Mouse (Mus musculus): ENCODE data around the gene Ndufs7. TPM values are rescaled to one million over a fixed set of nuclear protein-coding genes. Genes with fewer than 3 reads are reported as not detected.

Gene Ndufs7
- total RNA-seq, 2 experiments from 2014 or later = 109 to 124 TPM

DNA sequence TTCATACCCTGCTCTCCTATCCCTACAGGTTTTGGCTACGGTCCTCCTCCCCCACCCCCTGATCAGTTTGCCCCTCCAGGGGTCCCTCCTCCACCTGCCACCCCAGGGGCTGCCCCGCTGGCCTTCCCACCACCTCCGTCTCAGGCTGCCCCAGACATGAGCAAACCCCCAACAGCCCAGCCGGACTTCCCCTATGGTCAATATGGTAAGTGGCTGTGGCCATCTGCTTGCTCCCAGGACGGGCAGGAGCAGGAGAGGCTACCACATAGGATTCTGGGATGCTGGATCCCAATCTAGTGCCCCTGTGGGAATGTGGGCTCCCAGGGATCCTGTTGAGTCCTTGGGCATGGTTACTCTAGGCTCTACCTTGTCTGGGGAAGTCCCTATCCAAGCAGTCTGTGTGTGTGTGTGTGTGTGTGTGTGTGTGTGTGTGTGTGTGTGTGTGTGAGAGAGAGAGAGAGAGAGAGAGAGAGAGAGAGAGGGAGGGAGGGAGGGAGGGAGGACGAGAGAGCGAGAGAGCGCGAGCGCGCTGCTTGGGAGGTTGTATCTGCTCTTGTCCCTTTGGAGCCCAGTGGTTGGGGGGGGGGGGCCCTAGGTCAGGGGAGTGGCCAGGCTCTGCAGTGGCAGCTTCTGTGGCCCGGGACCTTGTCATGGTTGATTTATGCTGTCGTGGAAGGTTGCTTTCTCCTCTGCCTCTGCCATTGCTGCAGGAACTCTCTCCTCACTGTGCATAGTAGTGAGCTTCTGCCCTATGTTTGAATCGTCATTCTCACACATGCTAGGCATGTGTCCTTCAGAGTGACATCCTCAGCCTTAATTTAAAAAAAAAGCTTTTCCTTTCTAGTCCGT lies 36.5 kb downstream of the Ndufs7 start:
- ATAC-seq (replicated peaks; ENCODE audit: poor library complexity, severe bottlenecking) = no peak

DNA sequence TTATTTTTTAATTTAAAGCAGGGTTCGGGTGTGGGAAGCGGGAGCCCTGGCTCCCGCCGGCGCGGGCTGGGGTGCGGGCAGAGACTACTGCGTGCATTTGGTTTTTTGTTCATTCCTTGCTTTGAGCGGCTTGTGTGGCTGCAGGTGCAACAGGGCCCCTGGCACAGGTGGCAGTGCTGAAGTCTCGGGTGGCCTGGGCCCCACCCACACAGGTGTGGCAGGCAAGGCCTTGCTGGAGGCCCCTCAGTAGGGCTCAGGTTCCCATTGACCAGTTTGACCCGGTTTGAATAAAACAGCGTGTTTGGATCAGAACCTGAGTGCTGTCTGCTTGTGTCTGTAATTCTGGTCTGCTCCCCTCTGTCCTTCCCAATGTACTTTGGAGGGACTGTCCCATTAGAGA lies 39.2 kb downstream of the Ndufs7 start:
- no peak for ATAC-seq (replicated peaks; ENCODE audit: poor library complexity, severe bottlenecking)

- no peak for ATAC-seq (replicated peaks; ENCODE audit: poor library complexity, severe bottlenecking)
Measured at GRCm38 (mm10) chr10:80288657-80289056, 39.7 kb downstream of the Ndufs7 start.

DNA sequence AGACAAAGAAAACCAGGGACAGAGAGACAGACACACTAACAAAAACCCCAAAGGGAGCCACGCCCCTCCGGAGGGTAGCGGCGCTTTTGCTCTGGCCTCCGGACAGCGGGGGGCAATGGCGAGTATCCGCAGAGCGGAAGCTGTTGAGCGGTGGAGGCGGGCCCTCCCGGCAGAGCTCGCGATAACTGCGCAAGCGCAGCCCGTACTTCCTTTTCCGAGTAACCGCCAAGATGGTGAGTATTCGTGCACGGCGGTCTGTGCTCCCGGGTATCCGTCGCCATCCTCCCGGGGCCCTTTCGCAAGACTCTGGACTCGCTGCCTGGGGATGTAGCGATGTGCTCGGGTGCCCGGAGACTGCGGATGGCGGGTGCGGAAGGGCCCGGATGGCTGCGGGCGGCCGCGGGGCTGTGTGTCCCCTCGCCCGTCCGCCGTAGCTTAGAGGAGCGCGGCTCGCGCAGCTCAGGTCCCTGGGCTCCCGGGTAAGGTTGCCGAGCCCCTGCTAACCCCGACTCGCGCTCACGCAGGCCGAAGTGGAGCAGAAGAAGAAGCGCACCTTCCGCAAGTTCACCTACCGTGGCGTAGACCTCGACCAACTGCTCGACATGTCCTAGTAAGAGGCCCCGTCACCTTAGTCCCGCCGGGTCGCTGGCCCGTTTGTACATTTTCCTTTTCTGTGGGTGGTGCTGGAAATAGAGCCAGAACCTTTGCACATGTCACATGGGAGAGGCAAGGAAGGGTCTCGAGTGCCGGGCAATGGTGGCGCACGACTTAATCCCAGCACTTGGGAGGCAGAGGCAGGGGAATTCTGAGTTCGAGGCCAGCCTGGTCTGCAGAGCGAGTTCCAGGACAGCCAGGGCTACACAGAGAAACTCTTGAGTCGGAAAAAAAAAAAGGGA lies 43.6 kb downstream of the Ndufs7 start, which contains the start of gene Rps15:
TSS of gene Rps15 (plus strand) at position 203 of the 896 bp plus-strand sequence.
- peak; percentile 90 for ATAC-seq (replicated peaks; ENCODE audit: poor library complexity, severe bottlenecking)

DNA sequence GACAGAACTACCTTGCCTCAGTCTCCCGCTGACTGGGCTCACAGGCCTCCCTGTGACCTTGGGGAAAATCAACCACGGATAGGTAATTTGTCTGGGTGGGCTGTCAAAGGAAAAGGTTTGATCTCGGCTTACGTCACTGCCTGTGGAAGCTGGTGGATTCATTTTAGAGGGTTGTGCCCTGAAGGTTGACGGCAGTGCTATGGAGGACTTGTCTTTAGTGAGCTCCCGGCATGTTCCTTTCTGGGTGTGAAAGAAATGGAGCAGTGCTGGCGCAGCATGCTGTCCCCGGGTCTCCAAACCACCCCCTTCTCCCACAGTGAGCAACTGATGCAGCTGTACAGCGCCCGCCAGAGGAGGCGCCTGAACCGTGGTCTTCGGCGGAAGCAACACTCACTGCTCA lies 44.4 kb downstream of the Ndufs7 start:
- ATAC-seq (replicated peaks; ENCODE audit: poor library complexity, severe bottlenecking) = no peak

- no peak for ATAC-seq (replicated peaks; ENCODE audit: poor library complexity, severe bottlenecking)
Measured at GRCm38 (mm10) chr10:80294311-80294710, 45.4 kb downstream of the Ndufs7 start.

DNA sequence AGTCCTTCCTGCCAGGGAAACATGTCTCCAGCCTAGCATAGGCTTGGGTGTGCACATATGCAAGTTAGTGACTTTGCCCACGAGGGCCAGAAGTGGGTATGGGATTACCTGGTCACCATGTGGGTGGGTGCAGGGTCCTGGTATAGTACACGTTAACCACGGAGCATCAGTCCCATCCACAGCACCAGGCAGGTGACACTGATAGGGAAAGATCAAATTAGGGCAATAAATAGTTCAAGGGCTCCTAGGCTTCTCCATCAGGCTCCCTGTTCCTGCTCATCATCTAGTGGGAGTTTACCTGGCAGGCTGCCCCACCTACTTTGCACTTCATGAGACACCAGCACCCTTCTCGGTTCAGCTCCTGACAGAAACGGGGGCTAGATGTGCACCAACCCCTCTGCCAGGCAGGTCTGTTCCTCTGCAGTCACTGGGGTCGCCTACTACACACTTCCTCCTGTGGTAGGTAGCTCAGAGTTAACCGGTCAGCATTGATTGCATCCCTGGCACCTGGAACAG lies 45.9 kb downstream of the Ndufs7 start:
- ATAC-seq (replicated peaks; ENCODE audit: poor library complexity, severe bottlenecking) = no peak

GRCm38 (mm10) chr10:80295618-80296425 lies 46.9 kb downstream of the Ndufs7 start, which contains the start of gene Apc2:
Gene Apc2, plus strand, starts transcription at chr10:80295977.
- ATAC-seq (replicated peaks; ENCODE audit: poor library complexity, severe bottlenecking) = peak; percentile 40

DNA sequence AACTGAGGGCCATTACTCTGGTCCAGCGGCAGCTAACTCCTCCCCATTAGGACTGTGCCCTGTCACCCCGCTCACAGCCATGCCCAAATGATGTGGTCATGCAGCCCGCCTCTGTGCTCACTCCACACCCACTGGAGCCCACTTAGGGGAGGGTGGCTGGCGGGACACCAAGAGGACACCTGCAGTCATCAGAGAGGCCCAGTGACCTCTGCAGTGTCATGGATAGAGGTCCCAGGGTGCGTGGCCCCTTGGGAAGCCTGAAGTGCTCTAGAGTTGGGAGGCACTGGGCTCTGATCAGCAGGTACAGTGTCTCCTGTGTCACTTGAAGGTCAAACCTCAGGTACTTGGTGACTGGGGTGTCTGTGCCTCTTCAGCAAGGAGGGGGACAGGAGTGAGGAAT lies 47.9 kb downstream of the Ndufs7 start:
- no peak for ATAC-seq (replicated peaks; ENCODE audit: poor library complexity, severe bottlenecking)

- no peak for ATAC-seq (replicated peaks; ENCODE audit: poor library complexity, severe bottlenecking)
Measured at GRCm38 (mm10) chr10:80297526-80298133, 48.7 kb downstream of the Ndufs7 start.

DNA sequence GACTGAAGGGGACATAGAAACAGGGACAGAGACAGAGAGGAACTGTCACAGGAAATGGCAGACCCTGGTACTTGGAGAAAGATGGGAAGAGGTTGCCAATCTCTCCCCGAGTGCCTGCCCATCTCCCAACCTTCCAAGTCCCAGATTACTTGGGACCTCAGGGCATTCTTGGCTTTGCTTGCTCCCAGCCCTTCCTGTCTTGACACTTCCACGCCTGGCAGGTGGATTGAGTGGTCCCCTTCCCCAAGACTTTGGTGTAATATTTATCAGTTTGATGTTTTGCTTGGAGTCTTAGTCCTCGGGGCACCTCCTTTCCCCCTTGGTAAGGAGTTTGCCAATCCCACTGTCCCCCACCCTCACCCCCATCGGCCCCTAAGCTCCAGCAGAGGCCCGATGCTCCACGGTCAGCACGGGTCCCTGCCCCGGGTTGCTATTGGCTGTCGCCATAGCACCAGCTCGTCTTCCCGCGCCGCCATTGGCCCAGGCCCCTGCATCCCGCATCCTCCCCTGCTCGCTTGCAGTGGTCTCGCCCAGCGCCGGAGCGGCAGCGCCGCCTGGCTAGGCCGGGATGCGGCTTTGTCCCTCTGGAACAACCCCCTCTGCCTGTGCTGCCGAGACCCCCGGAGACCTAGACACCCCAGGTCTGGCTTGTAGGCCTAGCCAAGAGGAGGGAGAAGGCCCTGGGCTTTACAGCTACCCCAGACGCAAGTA lies 49.8 kb downstream of the Ndufs7 start:
- peak; percentile 33; the same call in 1 of the 2 replicates for ATAC-seq (replicated peaks; ENCODE audit: poor library complexity, severe bottlenecking)

DNA sequence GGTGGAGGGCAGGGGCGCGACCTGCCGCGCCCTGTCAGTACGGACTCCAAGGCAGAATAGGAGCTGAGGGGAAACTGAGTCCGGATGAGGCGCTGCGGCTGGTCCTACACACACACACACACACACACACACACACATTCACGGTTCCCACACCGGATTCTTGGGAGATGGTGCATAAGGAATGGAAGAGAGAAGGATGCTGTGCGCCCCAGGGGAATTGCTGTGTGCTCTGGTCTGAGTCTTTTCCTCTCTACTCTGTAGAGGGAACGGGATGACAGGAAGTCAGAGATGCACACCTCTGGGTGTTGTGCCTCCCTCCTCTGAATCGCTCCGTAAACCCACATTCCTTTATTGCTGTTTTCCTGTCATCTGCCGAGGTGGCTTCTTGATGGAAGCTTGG lies 50.4 kb downstream of the Ndufs7 start:
- ATAC-seq (replicated peaks; ENCODE audit: poor library complexity, severe bottlenecking) = no peak

DNA sequence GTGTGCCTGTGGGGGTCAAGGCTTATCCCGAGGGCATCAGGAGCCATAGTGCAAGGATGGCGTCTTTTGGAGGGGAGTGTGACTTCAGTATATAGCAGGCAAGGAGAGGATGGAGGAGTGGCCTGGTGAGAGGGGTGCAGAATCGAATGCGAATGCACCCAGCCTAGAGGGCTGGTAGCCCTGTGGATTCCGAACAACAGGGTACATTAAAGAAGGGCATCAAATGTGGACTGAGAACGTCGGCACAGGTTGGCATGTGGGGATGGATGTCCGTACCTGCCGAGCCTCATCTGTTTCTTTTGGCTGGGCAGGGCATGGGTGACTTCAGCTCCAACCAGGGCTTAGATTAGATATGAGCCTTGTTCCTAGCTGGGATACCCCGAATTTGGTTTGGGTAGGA lies 50.9 kb downstream of the Ndufs7 start:
- no peak for ATAC-seq (replicated peaks; ENCODE audit: poor library complexity, severe bottlenecking)

DNA sequence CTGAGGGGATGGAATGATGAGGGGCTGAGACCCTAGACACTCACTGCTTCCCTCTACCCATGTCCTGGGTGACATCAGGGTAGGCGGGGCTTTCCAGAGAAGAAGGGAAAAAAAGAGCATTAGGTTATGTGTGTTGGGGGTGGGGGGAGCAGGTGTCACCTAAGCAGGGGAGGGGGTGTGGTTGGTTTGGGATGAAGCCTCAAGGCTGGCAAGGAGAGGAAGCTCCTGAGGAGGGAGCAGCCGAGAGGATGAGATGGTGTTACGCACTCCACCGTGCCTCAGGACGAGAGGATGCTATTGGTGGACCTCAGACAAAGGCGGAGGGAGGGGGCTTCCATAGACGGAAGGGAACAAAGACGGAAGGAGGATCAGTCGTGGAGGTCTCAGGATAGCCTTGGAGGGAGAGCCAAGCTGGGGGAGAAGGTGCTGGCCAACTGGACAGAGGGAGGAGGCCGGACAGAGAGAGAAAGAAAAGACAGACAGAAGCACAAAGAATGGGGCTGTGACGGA lies 51.8 kb downstream of the Ndufs7 start:
- ATAC-seq (replicated peaks; ENCODE audit: poor library complexity, severe bottlenecking) = no peak

DNA sequence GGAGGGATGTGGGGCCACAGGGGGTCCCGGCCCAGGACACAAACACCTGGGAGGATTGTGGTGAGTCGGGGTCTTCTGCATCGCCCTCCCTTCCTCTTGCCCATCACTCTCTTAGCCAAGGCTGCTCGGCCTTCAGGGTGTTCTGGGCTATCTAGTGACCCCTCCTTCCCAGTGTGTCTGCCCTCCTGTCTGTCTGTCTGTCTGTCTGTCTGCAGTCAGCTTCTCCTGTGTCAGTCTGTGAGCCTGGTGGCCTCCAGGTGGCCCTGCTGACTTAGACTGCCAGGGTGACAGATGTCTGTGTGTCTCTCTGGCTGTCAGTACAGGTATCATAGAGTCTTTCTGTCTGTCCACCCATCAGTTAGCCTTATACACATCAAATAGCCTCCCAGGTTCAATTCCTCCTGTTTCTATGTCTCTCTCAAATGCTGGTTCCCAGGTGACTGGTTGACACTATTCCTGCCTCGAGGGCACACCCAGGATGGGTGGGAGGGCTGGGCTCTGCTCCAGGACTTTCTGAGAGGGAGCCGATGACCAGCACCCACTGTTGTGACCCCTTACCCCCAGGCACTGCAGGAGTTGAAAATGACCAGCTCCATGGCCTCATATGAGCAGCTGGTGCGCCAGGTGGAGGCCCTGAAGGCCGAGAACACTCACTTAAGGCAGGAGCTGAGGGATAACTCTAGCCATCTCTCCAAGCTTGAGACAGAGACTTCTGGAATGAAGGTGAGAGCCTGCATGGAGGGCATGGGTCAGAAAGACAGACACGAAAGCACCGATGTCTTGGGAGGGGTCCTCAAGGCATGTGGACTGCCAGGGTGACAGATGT lies 52.5 kb downstream of the Ndufs7 start:
- ATAC-seq (replicated peaks; ENCODE audit: poor library complexity, severe bottlenecking) = no peak

DNA sequence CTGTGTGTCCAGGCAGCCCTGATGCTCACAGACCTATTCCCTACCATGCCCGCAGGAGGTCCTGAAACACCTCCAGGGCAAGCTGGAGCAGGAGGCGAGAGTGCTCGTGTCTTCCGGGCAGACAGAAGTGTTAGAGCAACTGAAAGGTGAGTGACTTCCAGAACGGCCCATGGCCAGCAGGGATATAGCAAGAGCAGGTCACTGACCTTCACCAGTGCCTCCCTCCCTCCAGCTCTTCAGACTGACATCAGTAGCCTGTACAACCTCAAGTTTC lies 53.1 kb downstream of the Ndufs7 start:
- ATAC-seq (replicated peaks; ENCODE audit: poor library complexity, severe bottlenecking) = no peak

GRCm38 (mm10) chr10:80302471-80302881 lies 53.6 kb downstream of the Ndufs7 start:
- no peak for ATAC-seq (replicated peaks; ENCODE audit: poor library complexity, severe bottlenecking)

DNA sequence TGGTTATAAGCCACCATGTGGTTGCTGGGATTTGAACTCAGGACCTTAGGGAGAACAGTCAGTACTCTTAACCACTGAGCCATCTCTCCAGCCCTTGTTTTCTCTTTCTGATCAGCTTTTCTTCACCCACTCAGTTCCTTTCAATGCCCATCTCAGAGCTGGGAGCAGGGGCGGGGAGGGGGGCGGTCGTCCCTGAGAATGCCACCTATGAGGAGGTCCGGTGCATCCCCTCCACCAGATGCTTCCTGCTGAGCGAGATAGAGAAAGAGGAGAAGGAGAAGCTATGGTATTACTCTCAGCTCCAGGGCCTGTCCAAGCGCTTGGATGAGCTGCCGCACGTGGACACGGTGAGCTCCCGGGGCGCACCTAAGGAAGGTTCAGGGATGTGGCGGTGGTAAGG lies 55.5 kb downstream of the Ndufs7 start:
- peak; percentile 25 for ATAC-seq (replicated peaks; ENCODE audit: poor library complexity, severe bottlenecking)

Data from granulocyte monocyte progenitor cell, adult 5-6 weeks (primary cell).